Mouse (Mus musculus) kidney, postnatal 0 days (tissue): ENCODE data around the gene Slc24a5. TPM values are rescaled to one million over a fixed set of nuclear protein-coding genes. Genes with fewer than 3 reads are reported as not detected.
A peak's percentile ranks its signal among the peaks of the same experiment; 100 is the strongest.

Source experiments
- ATAC-seq: fragments of 200-750 bp; cut with Nextera tagmentation; replicated peaks from 2 replicates; pipeline ENCODE4 v1.8.0; 2017; ENCODE audit warnings: low read depth, moderate number of reproducible peaks, moderate TSS enrichment, moderate library complexity; ENCODE audit not compliant: low FRiP score
- DNase-seq: peaks from one replicate; pipeline ENCODE4 v3.0.0-alpha.2; 2016; ENCODE audit warnings: low spot score
- H3K27ac ChIP-seq: fragments of 300-500 bp; sonication (generic); 2 replicates; pipeline ENCODE4 v1.5.1; 2014; ENCODE audit warnings: mild to moderate bottlenecking
- H3K27me3 ChIP-seq: fragments of 300-500 bp; sonication (generic); 2 replicates; pipeline ENCODE4 v1.6.1; 2014; ENCODE audit warnings: low read length, mixed read lengths; ENCODE audit not compliant: insufficient read depth
- H3K36me3 ChIP-seq: fragments of 300-500 bp; sonication (generic); 2 replicates; pipeline ENCODE4 v1.6.1; 2014; ENCODE audit warnings: low read length, mixed read lengths; ENCODE audit not compliant: insufficient read depth
- H3K4me1 ChIP-seq: fragments of 300-500 bp; sonication (generic); replicated peaks from 2 replicates; pipeline ENCODE4 v1.6.1; 2014; ENCODE audit warnings: antibody characterized with exemption, low read length, mixed read lengths; ENCODE audit not compliant: insufficient read depth
- H3K4me2 ChIP-seq: fragments of 300-500 bp; sonication (generic); 2 replicates; pipeline ENCODE4 v1.6.1; 2014; ENCODE audit warnings: mild to moderate bottlenecking, low read length, moderate library complexity, mixed read lengths
- H3K4me3 ChIP-seq: fragments of 300-500 bp; sonication (generic); replicated peaks from 2 replicates; pipeline ENCODE4 v1.5.1; 2014; ENCODE audit warnings: low read depth, low read length
- H3K9ac ChIP-seq: fragments of 300-500 bp; sonication (generic); 2 replicates; pipeline ENCODE4 v1.6.1; 2014; ENCODE audit warnings: low read depth, low read length
- H3K9me3 ChIP-seq: fragments of 300-500 bp; sonication (generic); replicated peaks from 2 replicates; pipeline ENCODE4 v1.6.1; 2016; ENCODE audit warnings: low read length, inconsistent platforms, mixed read lengths
- CTCF ChIP-seq: IDR thresholded peaks from 2 replicates; pipeline ENCODE4 v1.5.1; 2016; ENCODE audit warnings: antibody characterized with exemption, low read depth, mild to moderate bottlenecking, moderate library complexity
- WGBS: fragments of 180-500 bp; shearing (Covaris S2); extraction: QIAGEN DNeasy Blood & Tissue Kit; methylation state at CpG from one replicate; pipeline ENCODE4 v1.1.7; 2014; 5-methylcytosine and 5-hydroxymethylcytosine counted together
- polyA plus RNA-seq: library from polyadenylated mRNA; unstranded; fragments of >200 nt; fragmentation: Nextera tagmentation; extraction: Ambion mirVana; gene quantifications from 2 replicates; pipeline ENCODE4 v1.2.1, GENCODE M21; 2015

The Slc24a5 gene
- polyA plus RNA-seq, 1 experiment from 2014 or later, result 4.9 TPM

GRCm38 (mm10) chr2:125119381-125120110 is 51.6 kb downstream of the Slc24a5 start:
- ATAC-seq, result no peak
- no peaks in the 10 kb centered on the region for H3K27me3 ChIP-seq
- no peak for TF ChIP-seq CTCF

GRCm38 (mm10) chr2:125122288-125122623 is 54.3 kb downstream of the Slc24a5 start:
- WGBS, result 11% methylated on average over 4 of the region's 4 CpGs
- H3K4me3 ChIP-seq, result peak overlapping the region; percentile 71
- no peak for ATAC-seq
- H3K27ac ChIP-seq, result peak overlapping the region; percentile 85; the same call in 1 of the 2 replicates
- no peaks in the 10 kb centered on the region for H3K9me3 ChIP-seq
- peak overlapping the region; percentile 86 for H3K4me2 ChIP-seq
- peak overlapping the region; percentile 89; the same call in 1 of the 2 replicates for H3K9ac ChIP-seq
- DNase-seq, result peak; percentile 44
- no peak for TF ChIP-seq CTCF
- no peaks in the 10 kb centered on the region for H3K4me1 ChIP-seq
- no peaks in the 10 kb centered on the region for H3K36me3 ChIP-seq
- H3K27me3 ChIP-seq, result no peaks in the 10 kb centered on the region

More at GRCm38 (mm10) chr2:125119381-125120110, 51.6 kb downstream of the Slc24a5 start:
- H3K4me3 ChIP-seq, result no peak overlapping the region
- no peak overlapping the region for H3K4me2 ChIP-seq
- H3K27ac ChIP-seq, result no peak overlapping the region
- DNase-seq, result no peak
- WGBS, result 85% methylated on average over 6 of the region's 6 CpGs
- no peaks in the 10 kb centered on the region for H3K4me1 ChIP-seq
- no peaks in the 10 kb centered on the region for H3K36me3 ChIP-seq
- H3K9ac ChIP-seq, result no peak overlapping the region
- no peaks in the 10 kb centered on the region for H3K9me3 ChIP-seq

DNA sequence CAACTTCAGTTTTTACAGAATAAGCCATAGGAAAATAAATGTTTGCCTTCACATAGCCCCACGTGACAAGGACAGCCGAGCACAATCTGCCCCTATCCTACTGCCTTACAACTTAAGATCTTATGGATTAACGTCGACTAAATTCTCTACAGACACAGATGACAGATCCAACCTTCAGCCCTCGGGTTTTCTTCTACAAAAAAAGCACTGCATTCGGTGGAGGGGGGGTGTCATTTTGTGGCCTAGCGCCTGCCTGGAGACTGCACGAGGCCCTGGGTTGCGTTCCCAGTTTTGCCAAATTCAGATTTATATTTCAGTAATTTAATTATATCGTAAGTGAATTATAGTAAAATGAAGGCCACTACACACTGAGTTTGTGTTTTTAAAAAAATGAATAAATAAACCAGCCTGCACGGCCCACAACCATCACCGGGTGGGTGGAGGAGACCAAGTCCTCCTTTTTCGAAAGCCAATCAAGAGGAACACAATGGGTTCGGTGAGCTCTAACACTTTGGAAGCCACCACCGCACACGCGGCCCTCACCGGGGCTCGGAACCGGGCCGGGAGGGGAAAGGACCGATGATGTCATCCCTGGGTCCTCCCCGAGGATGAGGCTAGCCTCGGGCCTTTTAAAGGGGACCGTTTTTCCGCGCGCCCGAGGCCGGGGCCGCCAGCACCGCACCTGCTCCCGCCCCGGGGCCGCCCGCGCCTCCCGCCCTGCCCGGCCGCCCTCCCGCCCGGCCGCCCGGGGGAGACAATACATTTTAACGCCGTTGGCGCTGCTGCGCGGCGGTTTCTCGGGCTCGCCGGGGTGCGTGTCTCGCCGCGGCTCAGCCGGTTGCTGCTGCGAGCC is 54.9 kb downstream of the Slc24a5 start:
- WGBS, result under 1% methylated on average over 46 of the region's 59 CpGs
- peak overlapping the region; percentile 89 for H3K9ac ChIP-seq
- no peak for TF ChIP-seq CTCF
- no peaks in the 10 kb centered on the region for H3K36me3 ChIP-seq
- peak; percentile 85 for ATAC-seq
- peak overlapping the region; percentile 71 for H3K4me3 ChIP-seq
- H3K27ac ChIP-seq, result peak overlapping the region; percentile 85
- no peaks in the 10 kb centered on the region for H3K4me1 ChIP-seq
- peak overlapping the region; percentile 86 for H3K4me2 ChIP-seq
- peak; percentile 34 for DNase-seq
- H3K9me3 ChIP-seq, result no peaks in the 10 kb centered on the region
- no peaks in the 10 kb centered on the region for H3K27me3 ChIP-seq

GRCm38 (mm10) chr2:125123477-125123852 is 55.5 kb downstream of the Slc24a5 start, which contains the start of gene Myef2:
Gene Myef2, minus strand, starts transcription at chr2:125123661.
- no peaks in the 10 kb centered on the region for H3K27me3 ChIP-seq
- H3K27ac ChIP-seq, result peak within 1 kb of the TSS; percentile 85
- ATAC-seq (peak; percentile 92), DNase-seq (peak; percentile 89)
- no peaks in the 10 kb centered on the region for H3K9me3 ChIP-seq
- H3K4me2 ChIP-seq, result peak within 1 kb of the TSS; percentile 86
- WGBS, result under 1% methylated on average over 38 of the region's 48 CpGs
- no peaks in the 10 kb centered on the region for H3K4me1 ChIP-seq
- peak within 1 kb of the TSS; percentile 71 for H3K4me3 ChIP-seq
- H3K9ac ChIP-seq, result peak within 1 kb of the TSS; percentile 89
- no peak for TF ChIP-seq CTCF
- no peaks in the 10 kb centered on the region for H3K36me3 ChIP-seq

GRCm38 (mm10) chr2:125125824-125126223 is 57.9 kb downstream of the Slc24a5 start:
- Histone ChIP-seq H3K9me3 (no peaks in the 10 kb centered on the region), H3K27ac (no peak overlapping the region), H3K9ac (no peak overlapping the region), H3K4me3 (no peak overlapping the region), H3K36me3 (no peaks in the 10 kb centered on the region), H3K27me3 (no peaks in the 10 kb centered on the region), H3K4me1 (no peaks in the 10 kb centered on the region), H3K4me2 (no peak overlapping the region)
- TF ChIP-seq CTCF, result no peak
- WGBS, result 33% methylated on average over 4 of the region's 4 CpGs
- DNase-seq, result no peak
- no peak for ATAC-seq

GRCm38 (mm10) chr2:125126792-125127191 is 58.9 kb downstream of the Slc24a5 start:
- Histone ChIP-seq H3K36me3 (no peaks in the 10 kb centered on the region), H3K27ac (no peak overlapping the region), H3K4me2 (no peak overlapping the region), H3K9ac (no peak overlapping the region), H3K4me1 (no peaks in the 10 kb centered on the region), H3K9me3 (no peaks in the 10 kb centered on the region), H3K4me3 (no peak overlapping the region), H3K27me3 (no peaks in the 10 kb centered on the region)
- WGBS, result 83% methylated on average over 3 of the region's 3 CpGs
- DNase-seq (no peak), ATAC-seq (no peak)
- TF ChIP-seq CTCF, result no peak
